Comparison of ENCODE assay signal across 13 mouse cellular contexts in the genomic region with DNA sequence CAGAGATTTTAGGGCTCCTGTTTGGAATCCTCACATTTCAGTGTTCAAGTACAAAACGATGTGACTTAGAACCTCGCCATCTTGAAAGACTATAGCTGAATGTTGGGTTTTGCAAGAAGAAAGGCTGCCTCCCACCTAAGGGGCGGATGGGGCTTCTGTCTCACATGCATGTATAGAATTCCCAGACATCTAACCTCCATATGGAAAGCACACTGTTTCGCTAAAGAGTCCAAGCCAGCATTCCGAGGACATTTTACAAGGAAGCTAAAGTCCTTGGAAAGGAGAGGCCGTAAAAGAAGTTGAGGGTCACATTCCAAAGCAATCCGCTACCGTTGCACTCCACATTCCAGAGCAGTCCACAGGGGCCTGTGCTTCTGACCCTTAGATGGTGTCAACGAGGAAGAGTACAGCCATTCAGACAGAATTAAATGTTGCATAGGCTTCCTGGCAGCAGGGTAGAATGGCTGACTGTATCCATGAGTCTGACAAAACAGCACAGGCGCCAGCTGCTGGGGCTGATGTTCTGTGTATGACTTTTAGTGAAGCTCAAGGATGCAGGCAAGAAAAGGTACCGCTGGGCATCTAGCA.
DNase-seq lines count a peak whose midpoint lies in the region; ATAC-seq and TF ChIP-seq lines count a peak whose summit lies in the region.
"Had no signal": no experiment of that assay in that cellular context is flagged by ENCODE, and none has a peak within 500 bp of the region (broad histone marks: within the 10 kb centered on the region; RNA-seq: fewer than 3 reads in every experiment).

No protein-coding gene starts in this region.

- no peaks in the 10 kb centered on the region for H3K27me3 ChIP-seq in kidney, postnatal 0 days (ENCODE audit: insufficient read depth, low read length)

- WGBS in kidney, postnatal 0 days = 55% methylated on average over 11 of the region's 11 CpGs

- peak overlapping the region; percentile 33 for H3K27ac ChIP-seq in kidney, postnatal 0 days
- H3K27ac ChIP-seq: heart, embryonic 10.5 days had no signal

- no peaks in the 10 kb centered on the region for H3K36me3 ChIP-seq in kidney, postnatal 0 days (ENCODE audit: insufficient read depth, low read length)
- H3K36me3 ChIP-seq: heart, embryonic 10.5 days had no signal

- intact Hi-C loops in gastrocnemius, postnatal 14 days (cut with DNase I; ENCODE audit: low total_unique reads) = no loop called here

- no peak overlapping the region for H3K9ac ChIP-seq in kidney, postnatal 0 days (ENCODE audit: low read depth, low read length)

- peak; percentile 13 for DNase-seq in gastrocnemius, adult 18-20 months (ENCODE audit: low spot score)
- DNase-seq in gastrocnemius, postnatal 14 days = no peak
- peak; percentile 3 for DNase-seq in urinary bladder, postnatal 14 days (ENCODE audit: low spot score)
- DNase-seq in urinary bladder, adult 18-20 months (ENCODE audit: low spot score in 2 of 2) = no peak
- DNase-seq in kidney, postnatal 0 days (ENCODE audit: low spot score) = peak; percentile 84
- no peak for DNase-seq in yolk sac, embryonic 10.5 days (ENCODE audit: low spot score)
- no peak for DNase-seq in layer of hippocampus, adult 9-10 months (ENCODE audit: low spot score)
- no peak for DNase-seq in frontal cortex, adult 2 months (ENCODE audit: extremely low spot score in 1 of 2, low spot score in 1 of 2)
- DNase-seq: B cell, adult 2 months; cerebellum, postnatal 14 days; thymus, postnatal 4 days had no signal

- peak; percentile 64 for ATAC-seq in kidney, postnatal 0 days (replicated peaks; ENCODE audit: low FRiP score, low read depth)
- ATAC-seq: forebrain, embryonic 14.5 days had no signal

- no peak overlapping the region for H3K4me2 ChIP-seq in kidney, postnatal 0 days (ENCODE audit: low read length)

- no peaks in the 10 kb centered on the region for H3K4me1 ChIP-seq in kidney, postnatal 0 days (replicated peaks; ENCODE audit: insufficient read depth, low read length)
- H3K4me1 ChIP-seq: heart, embryonic 10.5 days had no signal

- H3K9me3 ChIP-seq in kidney, postnatal 0 days (replicated peaks; ENCODE audit: low read length) = no peaks in the 10 kb centered on the region
- H3K9me3 ChIP-seq: heart, embryonic 10.5 days had no signal

- TF ChIP-seq CTCF in kidney, postnatal 0 days (IDR thresholded peaks at IDR 0.05; ENCODE audit: low read depth) = no peak

- no peak overlapping the region for H3K4me3 ChIP-seq in kidney, postnatal 0 days (replicated peaks; ENCODE audit: low read depth, low read length)
- H3K4me3 ChIP-seq: heart, embryonic 10.5 days had no signal

Comparison
In these comparisons a context has a peak if more than half of its experiments do, and no peak if none do; other contexts are left out.
1. DNase-seq: peak in gastrocnemius, adult 18-20 months (single experiment), urinary bladder, postnatal 14 days (single experiment) and kidney, postnatal 0 days (single experiment); none in gastrocnemius, postnatal 14 days (single experiment), urinary bladder, adult 18-20 months (0 of 2), yolk sac, embryonic 10.5 days (single experiment), layer of hippocampus, adult 9-10 months (single experiment) and frontal cortex, adult 2 months (0 of 2).